In genomic region chr8:61224380-61225092, GRCm38 (mm10) we compare ENCODE assay signal across 8 mouse cellular contexts. TPM values are rescaled to one million over a fixed set of nuclear protein-coding genes. Genes with fewer than 3 reads are reported as not detected.
DNase-seq lines count a peak whose midpoint lies in the region; ATAC-seq and TF ChIP-seq lines count a peak whose summit lies in the region.

No protein-coding gene starts in this region.

- peak overlapping the region; percentile 99 for H3K4me3 ChIP-seq in kidney, adult 2 months (ENCODE audit: insufficient read depth, low read depth, low read length)
- peak overlapping the region; percentile 69 for H3K4me3 ChIP-seq in liver, embryonic 13.5 days (replicated peaks)
- H3K4me3 ChIP-seq in myocyte, result peak overlapping the region; percentile 71
- peak overlapping the region; percentile 81 for H3K4me3 ChIP-seq in stomach, embryonic 16.5 days (replicated peaks; ENCODE audit: low read length)

- H3K4me1 ChIP-seq in kidney, adult 2 months (ENCODE audit: control insufficient read depth, insufficient read depth, low read length), result peaks cover 17% of the 10 kb centered on the region
- peaks cover 22% of the 10 kb centered on the region for H3K4me1 ChIP-seq in liver, embryonic 13.5 days (replicated peaks)
- H3K4me1 ChIP-seq in stomach, embryonic 16.5 days (ENCODE audit: control insufficient read depth, insufficient read depth, low read length), result peaks cover 28% of the 10 kb centered on the region

- H3K79me2 ChIP-seq in myocyte (ENCODE audit: control insufficient read depth, insufficient read depth), result peaks cover 12% of the 10 kb centered on the region

- ATAC-seq in liver, embryonic 13.5 days (ENCODE audit: low read depth), result peak; percentile 70
- ATAC-seq in stomach, embryonic 16.5 days (ENCODE audit: insufficient read depth, low FRiP score), result peak; percentile 55

- H3K27me3 ChIP-seq in kidney, adult 2 months (replicated peaks; ENCODE audit: control insufficient read depth, insufficient read depth, low read length), result no peaks in the 10 kb centered on the region
- H3K27me3 ChIP-seq in liver, embryonic 13.5 days, result peaks cover 36% of the 10 kb centered on the region
- H3K27me3 ChIP-seq in myocyte (ENCODE audit: control insufficient read depth, insufficient read depth, insufficient read length), result no peaks in the 10 kb centered on the region
- no peaks in the 10 kb centered on the region for H3K27me3 ChIP-seq in stomach, embryonic 16.5 days (ENCODE audit: control insufficient read depth, insufficient read depth, low read length)

- peak; percentile 70 for DNase-seq in 3134 (ENCODE audit: extremely low read depth, insufficient read length, low spot score)
- peak; percentile 20 for DNase-seq in T-cell, adult 2 months (ENCODE audit: low spot score)
- peak; percentile 26 to 48 for DNase-seq in cerebellum, postnatal 4 days (ENCODE audit: low spot score in 2 of 2)
- peak; percentile 15 to 43 for DNase-seq in heart, adult 9 months (ENCODE audit: low spot score in 2 of 2)
- peak; percentile 62 for DNase-seq in kidney, adult 2 months
- peak; percentile 18 for DNase-seq in liver, embryonic 13.5 days

- 0 out of 2 replicates have a peak, but pooled peaks cover 1% of the 10 kb centered on the region for H3K36me3 ChIP-seq in kidney, adult 2 months (ENCODE audit: control insufficient read depth, insufficient read depth, low read length)
- 0 out of 2 replicates have a peak, but pooled peaks cover 2% of the 10 kb centered on the region for H3K36me3 ChIP-seq in liver, embryonic 13.5 days
- H3K36me3 ChIP-seq in myocyte (ENCODE audit: control insufficient read depth, insufficient read depth), result peaks cover 6% of the 10 kb centered on the region
- peaks cover 4% of the 10 kb centered on the region; the same call in 1 of the 2 replicates for H3K36me3 ChIP-seq in stomach, embryonic 16.5 days (ENCODE audit: control insufficient read depth, insufficient read depth, low read length)

- H3K9me3 ChIP-seq in liver, embryonic 13.5 days (replicated peaks), result no peaks in the 10 kb centered on the region
- H3K9me3 ChIP-seq in stomach, embryonic 16.5 days (replicated peaks; ENCODE audit: control insufficient read depth, low read length), result no peaks in the 10 kb centered on the region

- under 1% methylated on average over 35 of the region's 41 CpGs for WGBS in kidney, adult 2 months
- 1% methylated on average over 41 of the region's 41 CpGs for WGBS in liver, embryonic 13.5 days (ENCODE audit: insufficient replicate concordance)
- WGBS in stomach, embryonic 16.5 days, result under 1% methylated on average over 33 of the region's 41 CpGs

- H3K27ac ChIP-seq in kidney, adult 2 months (ENCODE audit: insufficient read depth, low read depth, low read length), result peak overlapping the region; percentile 94
- no peak overlapping the region for H3K27ac ChIP-seq in liver, embryonic 13.5 days
- H3K27ac ChIP-seq in stomach, embryonic 16.5 days (ENCODE audit: low read length), result peak overlapping the region; percentile 90

- peak overlapping the region; percentile 77 for H3K4me2 ChIP-seq in liver, embryonic 13.5 days
- peak overlapping the region; percentile 92 for H3K4me2 ChIP-seq in myocyte (ENCODE audit: low read depth)
- peak overlapping the region; percentile 77 for H3K4me2 ChIP-seq in stomach, embryonic 16.5 days (ENCODE audit: low read depth, low read length)

- TF ChIP-seq POLR2A in kidney, adult 2 months (IDR thresholded peaks at IDR 0.05; ENCODE audit: low read depth, low read length), result no peak
- TF ChIP-seq POLR2A in myocyte (IDR thresholded peaks at IDR 0.05; ENCODE audit: insufficient read length, low read depth), result no peak

- peak overlapping the region; percentile 87 for H3ac ChIP-seq in myocyte (ENCODE audit: control insufficient read depth, insufficient read length)

- 0 out of 2 replicates have a peak, but pooled peaks have one; percentile 0 for TF ChIP-seq CTCF in kidney, adult 2 months (conservative IDR thresholded peaks at IDR 0.05; ENCODE audit: insufficient read depth, insufficient read length, low read depth, low read length)

- H3K9ac ChIP-seq in liver, embryonic 13.5 days, result peak overlapping the region; percentile 71
- H3K9ac ChIP-seq in stomach, embryonic 16.5 days (ENCODE audit: low read length), result peak overlapping the region; percentile 88

TF ChIP-seq in myocyte, 11 proteins besides CTCF, POLR2A, EP300 and RAD21:
- TF ChIP-seq MYOD1 (IDR thresholded peaks at IDR 0.05; ENCODE audit: control insufficient read depth in 1 of 3, insufficient read length in 2 of 3, low read depth in 2 of 3), result peak in 1 of 3 experiments; percentile 11
- TF ChIP-seq E2F4 (IDR thresholded peaks at IDR 0.05; ENCODE audit: insufficient read depth), result no peak
- no peak for TF ChIP-seq MAX (IDR thresholded peaks at IDR 0.05; ENCODE audit: low read depth)

RNA-seq across cellular contexts. Expression of gene Sh3rf1, which starts 0.9 kb away (rescaled TPM):
- 14.4 and 15.3 TPM in 2 replicates for polyA plus RNA-seq in kidney, adult 2 months (2012; rRNA removed)
- 1.1 and 1.7 TPM in 2 replicates for polyA plus RNA-seq in liver, embryonic 13.5 days (2015; fragmentation: Nextera tagmentation; extraction: Ambion mirVana)
- 4.2 TPM for polyA plus RNA-seq in myocyte (2012; fragmentation: generic; extraction: Trizol)
- 10.2 and 11.0 TPM in 2 replicates for polyA plus RNA-seq in stomach, embryonic 16.5 days (2015; fragmentation: Nextera tagmentation; extraction: Ambion mirVana)

Comparison
In these comparisons a context has a peak if more than half of its experiments do, and no peak if none do; other contexts are left out.
1. DNase-seq: peak in every context shown above with its lines; median percentile 70 in 3134; 62 in kidney, adult 2 months; 37 in cerebellum, postnatal 4 days; 29 in heart, adult 9 months; 20 in T-cell, adult 2 months; 18 in liver, embryonic 13.5 days.